Mouse (Mus musculus) adrenal gland, postnatal 36 days (tissue): Measurements from ENCODE around the gene Gm4340. TPM values are rescaled to one million over a fixed set of nuclear protein-coding genes. Genes with fewer than 3 reads are reported as not detected.
"Not testable (repeated sequence)": the region's sequence is repeated elsewhere in the genome, so short reads cannot be mapped to it uniquely, and the experiment has no call there.

ENCODE experiments used
- DNase-seq, 2 experiments: peaks; one replicate each; pipeline ENCODE4 v3.0.0; 2021; ENCODE audit warnings: mixed read lengths in 1 of 2
- long read RNA-seq, 2 experiments: library from polyadenylated mRNA; stranded (forward); transcript quantifications; one replicate each; pipeline ENCODE4 v2.0.0; 2021; ENCODE audit warnings: borderline sequencing depth in 2 of 2
- total RNA-seq, 2 experiments: library from RNA; stranded (reverse); gene quantifications; 2 replicates each; pipeline ENCODE4 v1.2.3; 2021

The Gm4340 gene
- not detected for total RNA-seq
- long read RNA-seq, experiment 1, result 0 reads
- long read RNA-seq, experiment 2, result 0 reads

- DNase-seq, result not testable (repeated sequence)
These were observed at the start of gene Gm4340 for GRCm38 (mm10) chr10:104193742-104194141. TSS of gene Gm4340 (plus strand) at chr10:104194042.

DNA sequence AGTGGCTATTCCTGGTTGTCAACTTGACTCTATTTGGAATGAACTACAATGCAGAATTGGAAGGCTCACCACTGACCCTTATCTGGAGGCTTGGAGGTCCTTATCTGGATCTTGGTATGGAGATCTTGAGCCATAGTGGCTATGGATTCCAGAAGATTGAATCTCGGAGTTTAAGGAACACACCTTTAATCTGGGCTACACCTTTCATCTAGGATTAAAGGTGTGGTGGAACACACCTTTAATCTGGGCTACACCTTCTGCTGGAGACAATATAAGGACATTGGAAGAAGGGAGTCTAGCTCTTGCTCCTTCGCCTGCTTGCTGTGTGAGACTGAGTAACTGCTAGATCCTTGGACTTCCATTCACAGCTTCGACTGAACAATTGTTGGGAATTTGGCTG lies 42.6 kb upstream of the Gm4340 start, which contains the start of gene Gm6763:
Gene Gm6763, plus strand, starts transcription at position 301 of the 400 bp plus-strand sequence.
- not testable (repeated sequence) for DNase-seq

- not testable (repeated sequence) for DNase-seq
These were observed 34.1 kb upstream of the Gm4340 start, which contains the start of gene Gm8764 for GRCm38 (mm10) chr10:104159706-104160105. TSS of gene Gm8764 (plus strand) at chr10:104160006.

- DNase-seq, result not testable (repeated sequence)
These were observed 25.6 kb upstream of the Gm4340 start, which contains the start of gene Gm21304 for GRCm38 (mm10) chr10:104168215-104168614. TSS of gene Gm21304 (plus strand) at chr10:104168515.

- DNase-seq, result not testable (repeated sequence)
These were observed 17.1 kb upstream of the Gm4340 start, which contains the start of gene Gm21312 for GRCm38 (mm10) chr10:104176724-104177123. TSS of gene Gm21312 (plus strand) at chr10:104177024.

DNA sequence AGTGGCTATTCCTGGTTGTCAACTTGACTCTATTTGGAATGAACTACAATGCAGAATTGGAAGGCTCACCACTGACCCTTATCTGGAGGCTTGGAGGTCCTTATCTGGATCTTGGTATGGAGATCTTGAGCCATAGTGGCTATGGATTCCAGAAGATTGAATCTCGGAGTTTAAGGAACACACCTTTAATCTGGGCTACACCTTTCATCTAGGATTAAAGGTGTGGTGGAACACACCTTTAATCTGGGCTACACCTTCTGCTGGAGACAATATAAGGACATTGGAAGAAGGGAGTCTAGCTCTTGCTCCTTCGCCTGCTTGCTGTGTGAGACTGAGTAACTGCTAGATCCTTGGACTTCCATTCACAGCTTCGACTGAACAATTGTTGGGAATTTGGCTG lies 8.6 kb upstream of the Gm4340 start, which contains the start of gene Gm20765:
Gene Gm20765, plus strand, starts transcription at position 301 of the 400 bp plus-strand sequence.
- not testable (repeated sequence) for DNase-seq

DNA sequence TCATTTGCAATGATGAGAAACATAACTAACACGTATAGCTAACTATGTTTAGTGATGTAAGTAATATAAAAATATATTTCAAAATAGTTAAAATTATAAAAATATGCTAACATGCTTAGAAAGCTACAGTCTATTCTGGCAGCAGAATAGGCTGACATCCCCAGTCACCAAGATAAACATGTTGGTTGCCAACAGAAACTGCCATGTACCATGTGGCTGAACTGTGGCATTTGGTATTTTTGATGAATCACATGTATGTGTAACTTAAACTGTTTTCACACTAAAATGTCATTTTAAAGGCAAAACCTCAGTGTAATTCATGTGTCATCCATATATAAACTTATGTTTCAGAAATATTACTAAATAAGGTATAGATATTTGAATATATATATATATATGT lies 15.8 kb downstream of the Gm4340 start:
- DNase-seq, result no peak

DNA sequence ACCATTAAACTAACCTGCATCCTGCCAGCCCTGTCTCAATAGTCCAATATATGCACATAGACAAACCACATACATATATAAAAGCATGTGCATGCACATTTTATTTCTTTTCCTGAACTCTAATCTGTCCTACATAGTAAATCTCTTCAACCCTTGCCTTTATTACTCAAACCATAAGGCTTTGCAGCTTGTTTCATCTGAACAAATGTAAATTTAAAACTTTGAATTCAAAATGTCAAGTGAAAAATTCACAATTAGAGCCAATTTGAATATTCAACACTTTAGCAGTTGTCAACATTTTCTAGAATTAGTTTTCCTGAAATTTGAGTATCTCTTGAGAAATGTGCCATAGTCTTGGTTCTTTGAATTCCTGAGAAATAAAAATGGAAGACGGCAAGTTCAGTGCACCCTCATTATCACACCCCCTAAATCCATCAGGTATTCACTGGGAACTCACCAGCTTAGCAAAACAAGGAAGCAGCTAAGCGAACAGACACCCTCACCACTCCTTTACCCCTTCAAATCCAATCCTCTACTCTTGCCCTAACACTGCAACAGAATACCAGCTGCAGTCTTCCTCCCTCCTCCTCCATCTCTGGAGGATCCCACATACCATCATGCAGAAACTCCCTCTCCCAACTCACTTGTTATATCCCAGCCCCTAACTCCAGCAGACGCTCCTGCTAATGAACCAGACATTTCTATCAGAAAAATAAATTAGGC lies 16.6 kb downstream of the Gm4340 start:
- DNase-seq, result no peak

DNA sequence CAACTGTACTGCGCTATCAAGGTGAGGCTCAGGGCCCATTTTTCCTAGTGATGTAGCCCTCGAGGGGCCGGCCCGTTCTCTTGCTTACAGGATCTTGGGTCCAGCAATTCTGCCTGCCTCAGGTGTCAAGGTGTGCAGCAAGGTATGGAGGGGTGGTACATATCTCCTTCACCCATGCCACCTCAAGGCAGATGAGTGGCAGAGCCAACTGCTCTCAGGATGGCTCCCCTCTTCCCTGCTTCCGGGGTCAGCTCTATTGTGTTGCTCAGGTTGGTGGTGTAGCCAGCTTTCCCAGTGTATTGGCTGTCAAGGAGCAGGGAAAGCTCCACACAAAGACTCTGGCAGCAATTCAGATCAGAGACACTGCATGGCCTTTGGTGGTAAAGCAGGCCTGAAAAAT lies 20.7 kb downstream of the Gm4340 start:
- no peak for DNase-seq

GRCm38 (mm10) chr10:104220303-104221021 lies 26.6 kb downstream of the Gm4340 start:
- DNase-seq, result no peak

Other genes starting within 250 kb of the Gm4340 start
- not detected for gene Gm21293, start 51.1 kb upstream of the Gm4340 start, total RNA-seq
- gene Gm6763, start 42.5 kb upstream of the Gm4340 start, total RNA-seq, result not detected
- gene Gm8764, start 34.0 kb upstream of the Gm4340 start, total RNA-seq, result not detected
- not detected for gene Gm21304, start 25.5 kb upstream of the Gm4340 start, total RNA-seq
- gene Gm21312, start 17.0 kb upstream of the Gm4340 start, total RNA-seq, result not detected
- not detected for gene Gm20765, start 8.5 kb upstream of the Gm4340 start, total RNA-seq